Mouse (Mus musculus) spleen, adult 2 months (tissue): Measurements from ENCODE around the gene Gdpd5.
"Not testable (repeated sequence)": the region's sequence is repeated elsewhere in the genome, so short reads cannot be mapped to it uniquely, and the experiment has no call there.

Experiments
- CTCF ChIP-seq: fragments of 200-500 bp; IDR thresholded peaks from 2 replicates; pipeline ENCODE4 v1.5.1; 2011; ENCODE audit warnings: mild to moderate bottlenecking, inconsistent platforms; ENCODE audit not compliant: insufficient read depth, insufficient read length, insufficient replicate concordance; ENCODE audit errors: extremely low read depth
- POLR2A ChIP-seq: fragments of 200-500 bp; IDR thresholded peaks from 2 replicates; pipeline ENCODE4 v1.6.1; 2011; ENCODE audit warnings: low read depth, low read length, inconsistent platforms

DNA sequence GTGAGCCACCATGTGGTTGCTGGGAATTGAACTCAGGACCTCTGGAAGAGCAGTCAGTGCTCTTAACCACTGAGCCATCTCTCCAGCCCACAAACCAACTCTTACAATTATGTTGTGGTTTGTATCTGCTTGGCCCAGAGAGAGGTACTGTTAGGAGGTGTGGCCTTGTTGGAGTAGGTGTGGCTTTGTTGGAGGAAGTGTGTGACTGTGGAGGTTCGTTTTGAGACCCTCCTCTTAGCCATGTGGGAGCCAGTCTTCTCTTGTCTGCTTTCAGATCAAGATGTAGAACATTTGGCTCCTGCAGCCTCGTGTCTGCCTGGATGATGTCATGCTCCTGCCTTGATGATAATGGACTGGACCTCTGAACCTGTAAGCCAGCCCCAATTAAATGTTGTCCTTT is 127.0 kb downstream of the Gdpd5 start:
- TF ChIP-seq POLR2A, CTCF: not testable (repeated sequence)
